Mouse (Mus musculus) kidney, embryonic 16.5 days (tissue): ENCODE data around the gene Zyg11b. TPM values are rescaled to one million over a fixed set of nuclear protein-coding genes. Genes with fewer than 3 reads are reported as not detected.

Experiments used
- ATAC-seq: fragments of 200-750 bp; cut with Nextera tagmentation; 2 replicates; pipeline ENCODE4 v1.8.0; 2017; ENCODE audit warnings: moderate TSS enrichment; ENCODE audit not compliant: low FRiP score, low TSS enrichment
- H3K27ac ChIP-seq: fragments of 300-500 bp; sonication (generic); 2 replicates; pipeline ENCODE4 v1.5.1; 2014; ENCODE audit warnings: low read length
- H3K27me3 ChIP-seq: fragments of 300-500 bp; sonication (generic); 2 replicates; pipeline ENCODE4 v1.6.1; 2014; ENCODE audit warnings: low read length, control low read depth, mixed read lengths; ENCODE audit not compliant: insufficient read depth
- H3K36me3 ChIP-seq: fragments of 300-500 bp; sonication (generic); 2 replicates; pipeline ENCODE4 v1.6.1; 2014; ENCODE audit warnings: low read length, control low read depth, mixed read lengths; ENCODE audit not compliant: insufficient read depth
- H3K4me1 ChIP-seq: fragments of 300-500 bp; sonication (generic); 2 replicates; pipeline ENCODE4 v1.6.1; 2014; ENCODE audit warnings: low read length, control low read depth, mixed read lengths; ENCODE audit not compliant: insufficient read depth
- H3K4me2 ChIP-seq: fragments of 300-500 bp; sonication (generic); replicated peaks from 2 replicates; pipeline ENCODE4 v1.6.1; 2014; ENCODE audit warnings: low read depth, low read length
- H3K4me3 ChIP-seq: fragments of 300-500 bp; sonication (generic); 2 replicates; pipeline ENCODE4 v1.5.1; 2014; ENCODE audit warnings: mild to moderate bottlenecking, low read length
- H3K9ac ChIP-seq: fragments of 300-500 bp; sonication (generic); replicated peaks from 2 replicates; pipeline ENCODE4 v1.6.1; 2014; ENCODE audit warnings: low read length
- H3K9me3 ChIP-seq: fragments of 300-500 bp; sonication (generic); 2 replicates; pipeline ENCODE4 v1.6.1; 2016; ENCODE audit warnings: low read length, control low read depth
- WGBS: fragments of 180-500 bp; shearing (Covaris S2); extraction: QIAGEN DNeasy Blood & Tissue Kit; methylation state at CpG from one replicate; pipeline ENCODE4 v1.1.7; 2014; 5-methylcytosine and 5-hydroxymethylcytosine counted together
- polyA plus RNA-seq: library from polyadenylated mRNA; unstranded; fragments of >200 nt; fragmentation: Nextera tagmentation; extraction: Ambion mirVana; gene quantifications from 2 replicates; pipeline ENCODE4 v1.2.1, GENCODE M21; 2015

Gene Zyg11b
- polyA plus RNA-seq, 1 experiment from 2014 or later, result 11.6 TPM

GRCm38 (mm10) chr4:108338321-108338733 lies 37.4 kb upstream of the Zyg11b start:
- Histone ChIP-seq H3K9me3 (no peaks in the 10 kb centered on the region), H3K27me3 (no peaks in the 10 kb centered on the region), H3K4me3 (no peak overlapping the region), H3K36me3 (peaks cover 38% of the 10 kb centered on the region), H3K4me2 (no peak overlapping the region), H3K4me1 (no peaks in the 10 kb centered on the region), H3K27ac (no peak overlapping the region), H3K9ac (0 out of 2 replicates have a peak overlapping the region, but pooled peaks have one; percentile 22)
- ATAC-seq, result no peak
- 63% methylated on average over 9 of the region's 9 CpGs for WGBS

GRCm38 (mm10) chr4:108337817-108338216 lies 36.9 kb upstream of the Zyg11b start:
- WGBS, result 67% methylated on average over 3 of the region's 3 CpGs
- no peak for ATAC-seq
- Histone ChIP-seq H3K4me1 (no peaks in the 10 kb centered on the region), H3K27ac (no peak overlapping the region), H3K4me2 (no peak overlapping the region), H3K4me3 (no peak overlapping the region), H3K27me3 (no peaks in the 10 kb centered on the region), H3K36me3 (peaks cover 38% of the 10 kb centered on the region), H3K9ac (no peak overlapping the region), H3K9me3 (no peaks in the 10 kb centered on the region)

- Histone ChIP-seq H3K9ac (no peak overlapping the region), H3K9me3 (no peaks in the 10 kb centered on the region), H3K36me3 (peaks cover 43% of the 10 kb centered on the region), H3K27me3 (no peaks in the 10 kb centered on the region), H3K4me2 (no peak overlapping the region), H3K4me3 (no peak overlapping the region), H3K27ac (no peak overlapping the region), H3K4me1 (no peaks in the 10 kb centered on the region)
- no peak for ATAC-seq
- 74% methylated on average over 2 of the region's 2 CpGs for WGBS
These were observed 35.9 kb upstream of the Zyg11b start for GRCm38 (mm10) chr4:108336765-108337164.

DNA sequence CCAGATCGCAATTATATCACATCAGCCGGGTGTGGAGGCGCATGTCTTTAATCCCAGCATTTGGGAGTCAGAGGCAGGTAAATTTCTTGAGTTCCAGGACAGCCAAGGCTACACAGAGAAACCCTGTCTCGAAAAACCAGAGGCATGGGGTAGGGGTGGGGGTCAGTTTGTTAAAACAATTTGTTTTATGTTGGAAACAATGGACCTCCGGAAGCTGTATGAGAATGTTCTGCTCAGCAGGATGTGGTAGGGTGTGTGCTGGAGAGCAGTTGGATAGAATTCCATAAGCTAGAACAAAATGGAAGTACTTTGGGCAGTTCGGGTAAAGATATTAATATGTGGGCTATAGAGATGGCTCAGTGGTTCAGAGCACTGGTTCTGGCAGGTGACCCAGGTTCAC lies 34.5 kb upstream of the Zyg11b start:
- H3K4me3 ChIP-seq, result no peak overlapping the region
- no peaks in the 10 kb centered on the region for H3K9me3 ChIP-seq
- H3K4me2 ChIP-seq, result no peak overlapping the region
- H3K4me1 ChIP-seq, result no peaks in the 10 kb centered on the region
- ATAC-seq, result no peak
- H3K27ac ChIP-seq, result no peak overlapping the region
- no peaks in the 10 kb centered on the region for H3K27me3 ChIP-seq
- 90% methylated on average over 6 of the region's 6 CpGs for WGBS
- H3K36me3 ChIP-seq, result peaks cover 43% of the 10 kb centered on the region
- no peak overlapping the region for H3K9ac ChIP-seq

DNA sequence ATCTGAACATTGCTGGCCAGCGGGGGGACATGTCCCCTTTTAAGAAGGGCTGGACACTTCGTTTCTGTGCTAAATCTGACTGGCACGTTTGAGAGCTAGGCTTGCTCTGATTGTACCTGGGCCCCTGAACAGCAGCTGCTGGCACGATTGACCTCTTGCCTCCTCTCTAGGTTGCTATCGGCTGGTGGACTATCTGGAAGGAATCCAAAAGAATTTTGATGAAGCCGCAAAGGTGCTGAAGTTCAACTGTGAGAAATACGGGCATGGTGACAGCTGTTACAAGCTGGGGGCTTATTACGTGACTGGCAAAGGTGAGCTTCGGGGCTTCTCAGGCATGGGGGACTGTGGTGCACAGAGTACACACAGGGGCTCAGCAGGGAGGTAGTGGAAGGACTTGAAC lies 31.1 kb upstream of the Zyg11b start:
- no peaks in the 10 kb centered on the region for H3K27me3 ChIP-seq
- WGBS, result 83% methylated on average over 9 of the region's 9 CpGs

GRCm38 (mm10) chr4:108329840-108330239 lies 28.9 kb upstream of the Zyg11b start:
- Histone ChIP-seq H3K4me2 (no peak overlapping the region), H3K4me1 (peaks cover 11% of the 10 kb centered on the region), H3K27me3 (no peaks in the 10 kb centered on the region), H3K4me3 (no peak overlapping the region), H3K9me3 (no peaks in the 10 kb centered on the region), H3K36me3 (peaks cover 12% of the 10 kb centered on the region), H3K9ac (no peak overlapping the region), H3K27ac (no peak overlapping the region)
- no peak for ATAC-seq
- 92% methylated on average over 6 of the region's 6 CpGs for WGBS

More for the DNA sequence above, 31.1 kb upstream of the Zyg11b start:
- Histone ChIP-seq H3K9me3 (no peaks in the 10 kb centered on the region), H3K4me1 (peaks cover 11% of the 10 kb centered on the region), H3K4me3 (no peak overlapping the region), H3K9ac (no peak overlapping the region), H3K27ac (no peak overlapping the region), H3K36me3 (peaks cover 23% of the 10 kb centered on the region), H3K4me2 (no peak overlapping the region)
- no peak for ATAC-seq

- ATAC-seq, result peak; percentile 94
- Histone ChIP-seq H3K36me3 (peaks cover 4% of the 10 kb centered on the region; the same call in 1 of the 2 replicates), H3K9me3 (no peaks in the 10 kb centered on the region), H3K4me3 (peak within 1 kb of the TSS; percentile 71), H3K4me1 (peaks cover 11% of the 10 kb centered on the region), H3K9ac (peak within 1 kb of the TSS; percentile 86), H3K27ac (peak within 1 kb of the TSS; percentile 97), H3K27me3 (no peaks in the 10 kb centered on the region), H3K4me2 (peak within 1 kb of the TSS; percentile 69)
- 1% methylated on average over 45 of the region's 45 CpGs for WGBS
These were observed 27.0 kb upstream of the Zyg11b start, which contains the start of gene Coa7 for GRCm38 (mm10) chr4:108327730-108328484. Coa7 (plus strand) TSS chr4:108328140.

GRCm38 (mm10) chr4:108327071-108327579 lies 26.2 kb upstream of the Zyg11b start:
- H3K4me1 ChIP-seq, result peaks cover 11% of the 10 kb centered on the region
- ATAC-seq, result peak; percentile 35; the same call in 1 of the 2 replicates

GRCm38 (mm10) chr4:108323588-108323987 lies 22.7 kb upstream of the Zyg11b start:
- Histone ChIP-seq H3K36me3 (no peaks in the 10 kb centered on the region), H3K27me3 (no peaks in the 10 kb centered on the region), H3K9me3 (no peaks in the 10 kb centered on the region), H3K27ac (no peak overlapping the region), H3K4me2 (no peak overlapping the region), H3K4me1 (peaks cover 8% of the 10 kb centered on the region), H3K4me3 (no peak overlapping the region), H3K9ac (no peak overlapping the region)
- WGBS, result 72% methylated on average over 5 of the region's 5 CpGs
- no peak for ATAC-seq

More at GRCm38 (mm10) chr4:108327071-108327579, 26.2 kb upstream of the Zyg11b start:
- Histone ChIP-seq H3K27ac (peak overlapping the region; percentile 97), H3K4me3 (peak overlapping the region; percentile 71), H3K9me3 (no peaks in the 10 kb centered on the region), H3K27me3 (no peaks in the 10 kb centered on the region), H3K9ac (peak overlapping the region; percentile 86), H3K4me2 (peak overlapping the region; percentile 69), H3K36me3 (peaks cover under 1% of the 10 kb centered on the region; the same call in 1 of the 2 replicates)
- 34% methylated on average over 6 of the region's 6 CpGs for WGBS
